Mouse (Mus musculus) thymus, adult 2 months (tissue): ENCODE measurements around the gene Tenm2. TPM values are rescaled to one million over a fixed set of nuclear protein-coding genes. Genes with fewer than 3 reads are reported as not detected.

ENCODE experiments used
- DNase-seq: peaks from one replicate; pipeline ENCODE4 v3.0.0; 2021
- H3K27ac ChIP-seq: fragments of 200-500 bp; 2 replicates; pipeline ENCODE4 v1.5.1; 2012; ENCODE audit warnings: low read length, control low read depth; ENCODE audit not compliant: control insufficient read depth, insufficient read depth
- H3K27me3 ChIP-seq: fragments of 200-500 bp; 2 replicates; pipeline ENCODE4 v1.6.1; 2012; ENCODE audit warnings: mild to moderate bottlenecking, low read length, moderate library complexity, mixed read lengths; ENCODE audit not compliant: control insufficient read depth, insufficient read depth
- H3K36me3 ChIP-seq: fragments of 200-500 bp; 2 replicates; pipeline ENCODE4 v1.6.1; 2012; ENCODE audit warnings: mild to moderate bottlenecking, low read length, moderate library complexity; ENCODE audit not compliant: control insufficient read depth, insufficient read depth
- H3K4me1 ChIP-seq: fragments of 200-500 bp; replicated peaks from 2 replicates; pipeline ENCODE4 v1.6.1; 2012; ENCODE audit warnings: low read length; ENCODE audit not compliant: control insufficient read depth, insufficient read depth
- H3K4me3 ChIP-seq: fragments of 200-500 bp; 2 replicates; pipeline ENCODE4 v1.5.1; 2012; ENCODE audit warnings: mild to moderate bottlenecking, low read length, control low read depth, moderate library complexity; ENCODE audit not compliant: control insufficient read depth, insufficient read depth
- CTCF ChIP-seq: fragments of 200-500 bp; IDR thresholded peaks from 2 replicates; pipeline ENCODE4 v1.5.1; 2012; ENCODE audit warnings: mild to moderate bottlenecking, control low read depth, low read length, moderate library complexity, borderline replicate concordance; ENCODE audit not compliant: control insufficient read depth, poor library complexity, insufficient read depth; ENCODE audit errors: extremely low read depth
- POLR2A ChIP-seq: fragments of 200-500 bp; IDR thresholded peaks from 2 replicates; pipeline ENCODE4 v1.6.1; 2012; ENCODE audit warnings: mild to moderate bottlenecking, low read length, control low read depth, moderate library complexity; ENCODE audit not compliant: control insufficient read depth, poor library complexity, insufficient read depth; ENCODE audit errors: extremely low read depth
- WGBS: fragments of 180-500 bp; shearing (Covaris S2); methylation state at CpG from one replicate; pipeline ENCODE4 v1.1.7; 2018; 5-methylcytosine and 5-hydroxymethylcytosine counted together
- polyA plus RNA-seq: library from polyadenylated mRNA; depleted of rRNA; stranded (reverse); fragments of >200 nt; gene quantifications from 2 replicates; pipeline ENCODE4 v1.2.3, GENCODE M21; 2012

The Tenm2 gene
- polyA plus RNA-seq, 1 experiment: 0.70 TPM

GRCm38 (mm10) chr11:37046671-37047070, 189.1 kb downstream of the Tenm2 start:
- H3K4me3 ChIP-seq: no peak overlapping the region
- TF ChIP-seq CTCF (no peak), POLR2A (no peak)
- no peak for DNase-seq
- H3K4me1 ChIP-seq: no peaks in the 10 kb centered on the region
- WGBS: 48% methylated on average over 5 of the region's 5 CpGs
- no peak overlapping the region for H3K27ac ChIP-seq
- H3K36me3 ChIP-seq: no peaks in the 10 kb centered on the region
- H3K27me3 ChIP-seq: no peaks in the 10 kb centered on the region

- DNase-seq: no peak
- Histone ChIP-seq H3K36me3 (no peaks in the 10 kb centered on the region), H3K27me3 (no peaks in the 10 kb centered on the region), H3K4me1 (no peaks in the 10 kb centered on the region), H3K27ac (no peak overlapping the region), H3K4me3 (no peak overlapping the region)
- 84% methylated on average over 4 of the region's 4 CpGs for WGBS
- TF ChIP-seq CTCF: no peak
- TF ChIP-seq POLR2A: no peak
Measured at GRCm38 (mm10) chr11:37041259-37041658, 194.5 kb downstream of the Tenm2 start.

- no peaks in the 10 kb centered on the region for H3K4me1 ChIP-seq
- 66% methylated on average over 3 of the region's 3 CpGs for WGBS
- no peak for DNase-seq
- no peaks in the 10 kb centered on the region for H3K27me3 ChIP-seq
- H3K36me3 ChIP-seq: no peaks in the 10 kb centered on the region
- H3K4me3 ChIP-seq: no peak overlapping the region
- TF ChIP-seq POLR2A (no peak), CTCF (no peak)
- no peak overlapping the region for H3K27ac ChIP-seq
Measured at GRCm38 (mm10) chr11:37039283-37039682, 196.5 kb downstream of the Tenm2 start.

GRCm38 (mm10) chr11:37031305-37032055, 204.3 kb downstream of the Tenm2 start:
- H3K4me3 ChIP-seq: no peak overlapping the region
- H3K4me1 ChIP-seq: no peaks in the 10 kb centered on the region
- H3K27me3 ChIP-seq: no peaks in the 10 kb centered on the region
- no peak overlapping the region for H3K27ac ChIP-seq
- no peak for DNase-seq
- 67% methylated on average over 7 of the region's 7 CpGs for WGBS
- TF ChIP-seq CTCF: no peak
- no peak for TF ChIP-seq POLR2A
- no peaks in the 10 kb centered on the region for H3K36me3 ChIP-seq

GRCm38 (mm10) chr11:37011900-37012299, 223.9 kb downstream of the Tenm2 start:
- DNase-seq: no peak
- no peak overlapping the region for H3K4me3 ChIP-seq
- TF ChIP-seq CTCF: no peak
- no peak for TF ChIP-seq POLR2A
- no peaks in the 10 kb centered on the region for H3K36me3 ChIP-seq
- no peaks in the 10 kb centered on the region for H3K27me3 ChIP-seq
- no peak overlapping the region for H3K27ac ChIP-seq
- 92% methylated on average over 1 of the region's 1 CpGs for WGBS
- no peaks in the 10 kb centered on the region for H3K4me1 ChIP-seq

GRCm38 (mm10) chr11:37009243-37009642, 226.5 kb downstream of the Tenm2 start:
- DNase-seq: no peak
- Histone ChIP-seq H3K27me3 (no peaks in the 10 kb centered on the region), H3K36me3 (no peaks in the 10 kb centered on the region), H3K4me1 (no peaks in the 10 kb centered on the region), H3K27ac (no peak overlapping the region), H3K4me3 (no peak overlapping the region)
- 77% methylated on average over 1 of the region's 1 CpGs for WGBS
- TF ChIP-seq POLR2A (no peak), CTCF (no peak)

GRCm38 (mm10) chr11:36997668-36998067, 238.1 kb downstream of the Tenm2 start:
- WGBS: 84% methylated on average over 3 of the region's 3 CpGs

More at GRCm38 (mm10) chr11:36997668-36998067, 238.1 kb downstream of the Tenm2 start:
- no peak overlapping the region for H3K4me3 ChIP-seq
- H3K27me3 ChIP-seq: no peaks in the 10 kb centered on the region
- no peak for DNase-seq
- no peak for TF ChIP-seq POLR2A
- TF ChIP-seq CTCF: no peak
- H3K36me3 ChIP-seq: no peaks in the 10 kb centered on the region
- H3K4me1 ChIP-seq: no peaks in the 10 kb centered on the region
- H3K27ac ChIP-seq: no peak overlapping the region
